Mouse (Mus musculus) adrenal gland, postnatal 4 days (tissue): ENCODE results near the gene Btbd9. TPM values are rescaled to one million over a fixed set of nuclear protein-coding genes. Genes with fewer than 3 reads are reported as not detected.

Experiments
- DNase-seq, 2 experiments: peaks; one replicate each; pipeline ENCODE4 v3.0.0; 2021 to 2022; ENCODE audit warnings: low spot score in 2 of 2, mixed read lengths in 2 of 2
- total RNA-seq, 2 experiments: library from RNA; stranded (reverse); gene quantifications; 2 replicates each; pipeline ENCODE4 v1.2.3; 2021

Btbd9 gene
- total RNA-seq, 2 experiments from 2014 or later = 40.4 to 41.5 TPM

DNA sequence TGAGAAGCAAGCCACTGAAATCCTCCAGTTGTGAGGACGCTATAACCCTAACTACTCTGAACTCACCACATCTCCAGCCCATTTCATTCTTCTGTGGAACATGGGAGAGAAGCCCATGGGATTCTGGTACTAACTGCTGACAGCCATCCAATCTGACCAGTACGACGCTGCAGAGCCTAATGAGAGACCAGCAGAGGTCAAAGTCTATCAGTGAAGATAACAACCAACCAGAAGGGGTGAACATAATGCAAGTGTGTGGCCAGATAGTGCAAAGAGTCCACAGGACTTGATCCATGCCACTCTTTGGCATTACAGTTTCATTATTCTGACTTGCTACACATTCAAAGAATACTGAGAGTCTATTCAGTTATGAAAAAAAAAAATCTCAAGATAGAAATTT, 160.6 kb downstream of the Btbd9 start:
- no peak for DNase-seq

DNA sequence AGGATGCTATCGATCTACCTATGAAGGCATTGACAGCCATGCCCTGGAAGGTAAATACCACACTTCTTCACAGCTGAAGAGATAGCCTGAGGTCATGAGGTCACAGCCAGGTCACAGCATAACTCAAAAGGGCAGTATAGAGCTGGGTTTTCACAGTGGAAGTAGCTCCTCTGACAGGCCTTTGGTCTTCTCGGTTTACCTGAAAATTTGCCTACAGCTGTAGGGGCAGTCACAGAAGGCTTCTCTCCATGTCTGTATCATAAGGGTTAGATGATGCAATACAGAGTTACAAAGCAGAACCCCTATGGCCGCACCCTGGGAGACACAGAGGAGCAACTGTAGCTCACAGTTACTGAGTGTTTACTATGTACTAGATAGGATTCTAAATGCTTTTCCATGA, 163.3 kb downstream of the Btbd9 start:
- no peak for DNase-seq

DNA sequence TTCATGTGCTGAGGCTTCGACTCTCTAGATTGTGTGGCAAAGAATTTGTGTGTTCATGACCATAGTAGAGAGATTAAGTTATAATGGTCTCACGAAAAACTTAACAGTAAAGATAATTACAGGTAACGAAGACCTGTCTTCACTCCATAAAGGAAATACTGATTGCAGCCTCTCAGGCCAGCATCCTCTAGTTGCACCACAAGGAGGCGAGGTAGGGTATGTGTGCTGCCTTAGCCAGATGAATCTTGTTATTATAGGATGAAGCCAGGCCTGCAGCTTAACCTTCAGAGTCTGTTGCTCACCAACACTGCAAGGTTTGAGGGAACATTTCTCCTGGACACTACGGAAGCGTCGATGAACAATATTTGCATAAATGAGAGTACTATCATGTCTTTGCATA, 170.3 kb downstream of the Btbd9 start:
- DNase-seq = no peak

DNA sequence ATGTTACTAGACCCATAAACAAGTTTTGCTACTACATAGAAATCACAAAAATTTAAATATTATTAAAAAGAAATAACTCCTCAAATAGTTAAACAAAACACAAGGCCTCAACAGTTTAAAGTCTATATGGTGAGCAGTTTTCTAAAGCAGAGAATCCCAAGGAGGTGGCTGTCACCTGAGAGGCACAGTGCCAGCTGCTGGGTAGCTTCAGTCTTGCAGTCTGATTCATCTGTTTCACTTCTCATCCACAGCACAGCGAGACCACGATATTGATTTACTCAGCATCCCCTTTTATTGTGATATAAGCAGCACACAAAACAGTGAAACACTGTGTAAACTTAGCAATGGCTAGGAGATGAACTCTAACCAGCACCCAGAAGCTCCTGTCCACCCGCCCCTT, 173.4 kb downstream of the Btbd9 start:
- no peak for DNase-seq

DNA sequence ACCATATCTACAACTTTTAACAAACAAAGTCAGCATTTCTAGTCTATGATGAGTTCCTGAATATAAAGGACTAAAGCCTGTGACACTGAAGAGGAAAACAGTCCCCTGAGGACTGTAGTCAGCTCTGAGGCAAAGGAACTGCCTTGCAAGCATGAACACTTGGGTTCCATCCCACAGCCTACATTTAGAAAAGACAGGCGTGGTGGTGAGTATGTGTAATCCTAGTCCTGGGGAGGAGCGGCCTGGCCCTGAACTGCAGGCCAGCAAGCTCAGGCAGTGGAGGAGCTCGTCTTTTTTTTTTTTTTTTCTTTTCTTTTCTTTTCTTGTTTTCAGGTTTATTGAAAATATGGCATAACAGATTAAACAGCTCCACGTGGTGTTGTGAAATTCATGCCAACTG, 181.0 kb downstream of the Btbd9 start:
- DNase-seq = no peak

DNA sequence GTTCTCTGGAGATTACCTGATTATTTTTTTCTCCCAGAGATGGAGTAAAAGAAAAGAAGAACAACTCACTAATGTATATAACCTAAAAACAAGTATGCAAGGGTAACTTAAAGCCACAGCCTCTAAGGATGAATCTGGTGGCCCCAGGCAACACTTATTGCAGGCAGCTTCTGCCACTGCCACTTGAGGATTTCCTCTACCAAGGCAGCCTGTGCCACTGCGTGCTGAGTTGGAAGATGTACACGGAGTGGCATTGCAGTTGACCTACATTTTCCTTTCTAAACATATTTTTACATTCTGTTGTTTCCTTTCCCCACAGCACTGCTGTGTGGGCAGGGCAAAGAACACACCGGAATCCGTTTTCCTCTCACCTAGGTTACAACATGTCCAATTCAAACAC, 184.3 kb downstream of the Btbd9 start:
- no peak for DNase-seq

DNA sequence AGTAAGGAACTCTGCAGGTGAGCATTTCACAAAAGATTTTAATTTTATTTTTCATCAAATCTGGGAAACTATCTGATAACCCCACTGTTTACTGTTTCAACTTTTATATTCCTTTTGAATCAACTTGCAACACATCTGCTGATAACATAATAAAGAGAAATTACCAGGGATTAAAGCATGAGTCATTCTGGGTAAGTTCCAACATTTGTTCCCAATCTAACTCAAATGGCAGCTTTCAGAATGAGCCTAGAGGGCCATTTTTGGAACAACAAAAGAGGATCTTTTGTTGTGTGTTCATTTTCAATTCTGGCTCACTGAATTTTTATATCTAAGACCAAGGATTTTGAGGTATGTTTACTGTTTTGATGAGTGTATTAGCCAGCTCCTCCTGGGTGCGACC, 185.1 kb downstream of the Btbd9 start:
- no peak for DNase-seq

DNA sequence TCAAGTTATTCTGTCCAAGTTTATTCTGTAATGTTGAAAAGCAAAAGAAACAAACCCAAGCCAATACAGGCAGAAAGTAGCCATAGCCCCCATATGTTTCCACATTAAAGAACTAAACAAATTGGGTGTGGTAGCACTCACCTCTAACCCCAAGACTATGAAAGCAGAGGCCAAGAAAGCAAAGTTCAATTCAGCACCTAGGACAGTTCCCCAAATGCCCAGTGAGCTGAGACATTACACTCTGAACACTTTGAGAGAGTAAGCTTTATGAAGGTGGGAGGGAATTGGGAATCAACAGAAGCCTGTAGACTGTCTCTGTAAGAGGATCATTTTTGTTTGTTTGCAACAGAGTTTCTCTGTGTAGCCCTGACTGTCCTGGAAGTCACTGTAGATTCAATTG, 186.6 kb downstream of the Btbd9 start:
- DNase-seq = no peak

DNA sequence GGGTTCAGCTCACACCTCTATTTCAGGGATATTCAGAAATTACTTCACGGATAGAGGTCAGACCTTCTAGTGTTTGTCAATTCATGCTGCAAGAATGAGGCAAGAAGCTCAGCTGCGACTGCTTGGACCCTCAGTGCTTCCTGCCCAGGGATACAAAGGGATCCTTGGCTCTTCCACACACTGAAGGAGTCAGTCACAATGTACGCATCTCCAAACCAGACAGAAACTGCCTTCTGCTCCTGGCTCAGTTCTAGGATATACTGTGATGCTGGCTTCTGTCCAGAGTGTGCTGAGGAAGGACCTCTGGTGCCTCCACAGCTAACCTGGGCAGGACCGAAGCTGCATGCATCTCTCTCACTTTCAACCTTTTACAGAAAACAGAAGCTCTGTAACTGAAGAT, 187.5 kb downstream of the Btbd9 start:
- DNase-seq = no peak

DNA sequence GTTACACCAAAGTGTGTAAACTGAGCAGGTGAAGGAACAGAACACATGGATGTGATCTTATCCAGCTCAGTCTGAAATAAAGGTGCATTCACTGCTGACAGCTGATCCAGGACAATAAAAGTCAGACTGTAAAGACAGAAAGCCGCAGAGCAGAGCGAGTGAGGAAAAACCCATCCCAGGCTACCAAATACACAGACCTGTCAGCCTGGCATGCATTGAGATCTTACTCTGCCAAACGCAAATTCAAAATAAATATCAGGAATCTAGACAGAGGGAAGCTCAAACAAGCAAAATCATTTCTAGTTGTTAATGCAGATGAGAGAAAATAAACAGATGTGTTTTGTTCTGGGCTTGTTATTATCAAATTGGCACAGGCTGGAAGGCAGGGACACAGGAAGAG, 187.9 kb downstream of the Btbd9 start:
- no peak for DNase-seq

DNA sequence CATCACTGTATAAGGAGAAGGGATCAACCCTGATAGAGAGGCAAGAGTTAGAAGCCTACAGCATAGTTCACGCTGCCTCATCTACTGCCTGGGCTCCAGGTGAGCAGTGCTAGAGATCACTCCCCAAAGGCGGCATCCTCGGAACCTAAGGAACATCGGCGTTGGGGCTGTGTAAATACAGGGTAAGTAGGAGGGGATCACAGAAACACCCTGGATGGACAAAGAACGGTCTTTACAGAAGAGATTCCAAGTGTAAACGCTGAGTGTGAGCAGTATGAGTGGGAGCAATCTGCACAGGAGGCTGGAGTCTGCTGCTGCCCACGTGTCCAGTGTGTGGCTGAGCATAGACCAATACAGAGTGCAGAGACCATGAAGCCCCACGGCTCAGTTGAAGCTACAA, 190.0 kb downstream of the Btbd9 start:
- DNase-seq = no peak

DNA sequence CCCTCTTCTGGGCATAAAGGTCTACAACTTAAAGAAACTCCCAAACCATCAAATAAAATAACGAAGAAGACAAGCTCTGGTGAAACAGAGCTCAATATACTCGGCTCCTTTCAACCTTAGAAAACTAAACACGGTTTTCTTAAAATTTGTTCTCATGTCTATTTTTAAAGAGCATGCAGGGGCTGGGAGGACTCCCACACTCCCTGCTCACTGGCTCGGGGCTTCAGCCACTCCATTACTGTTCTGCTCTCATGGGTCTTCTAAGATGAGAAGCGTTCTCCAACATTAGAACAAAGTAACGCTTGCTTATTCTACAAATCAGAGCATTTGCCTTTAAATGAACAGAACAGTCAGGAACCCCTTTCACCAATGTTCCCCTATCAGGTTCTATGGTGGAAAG, 192.6 kb downstream of the Btbd9 start:
- no peak for DNase-seq

DNA sequence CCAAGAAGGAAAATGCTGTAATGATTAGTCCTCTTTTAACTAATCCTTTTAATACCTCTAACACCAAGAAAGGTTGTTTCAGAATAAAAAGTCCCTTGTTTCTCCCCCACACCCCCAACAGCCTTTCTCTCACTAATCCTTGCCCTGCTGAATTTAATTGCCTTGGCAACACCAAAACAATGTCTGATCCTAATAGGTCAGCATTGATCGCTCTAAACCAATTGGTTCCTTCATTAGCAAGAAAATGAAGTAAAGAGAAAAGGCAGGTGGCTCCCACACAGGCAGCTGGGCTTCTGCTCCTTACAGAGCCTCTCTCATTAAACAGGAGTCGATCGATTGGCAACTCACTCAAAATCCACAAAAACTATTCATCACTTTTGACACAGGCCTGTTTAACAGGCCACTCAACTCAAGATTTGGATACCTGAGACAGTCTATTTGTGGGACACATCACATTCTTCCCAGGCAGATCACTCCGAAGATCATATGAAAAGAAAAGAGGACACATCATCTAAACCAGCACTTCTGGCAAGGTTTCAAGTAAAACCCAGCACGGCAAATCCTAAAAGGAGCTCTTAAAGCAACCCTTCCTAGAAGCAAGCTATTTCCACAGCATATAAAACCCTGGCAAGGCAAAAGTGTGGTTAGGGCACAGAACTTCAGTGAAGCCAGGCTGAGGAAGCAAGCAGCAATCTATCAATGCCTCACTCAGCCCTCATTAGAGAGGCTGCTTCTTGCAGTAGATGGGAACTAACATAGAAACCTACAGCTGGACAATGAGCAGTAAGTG, 197.9 kb downstream of the Btbd9 start:
- no peak for DNase-seq

DNA sequence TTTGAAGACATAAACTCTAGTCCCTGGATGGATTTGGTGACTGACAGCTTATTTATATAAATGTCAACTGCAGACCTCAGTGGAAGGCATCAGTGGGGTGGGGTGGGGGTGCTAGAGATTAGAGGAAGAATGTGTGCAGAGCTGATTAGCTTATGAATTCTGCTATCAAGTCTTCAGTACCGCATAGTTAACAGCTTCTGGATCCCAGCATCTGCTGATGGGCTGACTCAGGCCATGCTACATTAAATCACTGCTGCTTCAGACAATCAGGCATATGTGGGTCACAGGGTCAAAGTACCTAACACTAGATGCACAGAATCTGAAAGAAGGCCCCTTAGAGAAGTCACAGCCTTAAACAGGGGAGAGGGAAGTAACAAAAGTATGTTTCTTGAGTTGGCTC, 198.5 kb downstream of the Btbd9 start:
- DNase-seq = no peak

DNA sequence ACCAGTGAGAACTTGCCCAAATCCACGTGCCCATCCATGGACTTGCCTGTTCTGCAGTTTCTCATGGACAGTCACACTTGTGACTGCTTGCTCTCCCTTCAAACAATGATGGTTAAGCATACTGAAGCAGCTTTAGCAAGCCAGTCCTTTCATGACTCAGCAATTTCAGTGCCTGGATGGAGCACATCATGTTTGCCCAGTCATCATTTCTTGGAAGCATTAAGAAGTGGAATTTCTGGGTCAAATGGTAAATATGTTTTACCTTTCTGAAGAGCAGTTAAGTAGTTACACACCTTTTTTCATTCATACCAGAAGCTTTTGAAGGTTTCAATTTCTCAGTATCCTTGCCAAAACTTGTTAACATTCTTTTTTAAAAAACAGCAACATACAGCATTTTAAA, 201.2 kb downstream of the Btbd9 start:
- no peak for DNase-seq

DNA sequence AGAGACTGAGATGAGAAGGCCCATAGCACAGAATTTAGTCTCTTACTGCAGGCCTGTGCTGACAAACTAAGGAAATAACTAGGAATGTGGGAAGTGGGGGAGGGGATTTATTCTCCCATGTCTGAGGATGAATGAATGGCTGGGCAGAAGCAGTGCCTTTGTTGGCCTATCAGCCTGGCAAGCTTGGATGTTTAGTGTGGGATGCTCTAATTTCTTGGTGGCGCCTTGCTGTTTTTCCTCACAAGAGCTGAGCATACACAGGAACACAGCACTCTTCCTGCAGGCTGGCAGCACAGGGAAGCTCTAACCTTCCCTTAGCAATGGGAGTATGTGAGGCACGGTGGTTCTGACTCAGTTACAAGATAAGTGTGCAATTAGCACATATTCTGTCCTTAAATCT, 207.7 kb downstream of the Btbd9 start:
- no peak for DNase-seq

DNA sequence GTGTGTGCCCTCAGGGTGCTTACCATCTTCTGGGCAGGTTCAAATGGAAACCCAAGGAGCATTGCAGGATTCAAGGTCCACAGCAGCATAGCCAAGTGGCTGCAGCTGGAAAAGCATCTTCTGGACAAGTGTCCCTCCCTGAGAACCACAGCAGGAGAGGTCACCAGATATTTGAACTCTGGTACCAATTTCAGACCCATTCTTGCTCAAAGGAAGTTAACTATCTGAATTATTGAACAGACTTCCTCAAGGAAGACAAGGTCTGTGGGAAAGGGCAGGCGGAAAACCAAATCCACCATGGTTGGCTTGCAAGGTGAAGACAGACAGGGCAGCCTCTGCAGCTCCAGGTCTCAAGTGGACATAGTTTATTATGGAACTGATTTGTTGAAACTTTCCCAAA, 211.6 kb downstream of the Btbd9 start:
- DNase-seq = no peak

DNA sequence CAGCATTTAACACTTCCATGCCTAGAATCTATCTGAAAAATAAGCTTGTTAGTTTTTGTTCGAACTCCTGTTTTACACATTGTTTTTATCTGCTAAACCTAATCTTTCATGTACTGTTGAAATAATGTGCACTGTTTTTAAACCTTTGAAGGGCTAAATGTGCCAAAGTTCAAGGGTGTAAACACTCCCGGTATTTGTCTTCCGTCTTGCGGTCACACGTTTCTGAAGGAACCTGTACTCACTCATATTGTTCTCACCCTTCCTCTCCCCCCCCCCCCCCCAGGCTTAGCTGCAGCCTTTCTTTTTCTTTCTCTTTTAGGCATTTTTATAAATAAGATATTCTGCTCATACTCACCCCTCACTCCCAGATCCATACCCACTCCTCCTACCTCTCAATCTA, 212.9 kb downstream of the Btbd9 start:
- no peak for DNase-seq

DNA sequence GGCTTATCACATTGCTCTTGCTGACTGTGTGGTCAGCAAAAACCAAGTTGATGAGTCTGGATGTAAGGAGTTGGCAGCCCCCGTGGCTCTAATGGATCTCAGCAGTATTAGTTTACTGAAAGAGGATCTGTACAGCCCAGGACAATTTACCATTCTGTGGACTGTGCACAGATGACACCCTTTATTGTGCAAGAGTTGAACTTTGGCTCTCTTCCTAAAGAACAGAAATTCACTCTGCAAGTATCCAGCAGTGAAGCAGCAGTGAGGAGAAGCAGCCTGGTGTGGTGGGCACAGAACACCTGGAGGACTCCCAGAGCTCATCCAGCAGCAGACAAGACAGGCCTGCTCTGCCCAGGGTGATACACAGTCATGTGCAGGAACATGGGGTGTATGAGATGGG, 215.6 kb downstream of the Btbd9 start:
- no peak for DNase-seq

DNA sequence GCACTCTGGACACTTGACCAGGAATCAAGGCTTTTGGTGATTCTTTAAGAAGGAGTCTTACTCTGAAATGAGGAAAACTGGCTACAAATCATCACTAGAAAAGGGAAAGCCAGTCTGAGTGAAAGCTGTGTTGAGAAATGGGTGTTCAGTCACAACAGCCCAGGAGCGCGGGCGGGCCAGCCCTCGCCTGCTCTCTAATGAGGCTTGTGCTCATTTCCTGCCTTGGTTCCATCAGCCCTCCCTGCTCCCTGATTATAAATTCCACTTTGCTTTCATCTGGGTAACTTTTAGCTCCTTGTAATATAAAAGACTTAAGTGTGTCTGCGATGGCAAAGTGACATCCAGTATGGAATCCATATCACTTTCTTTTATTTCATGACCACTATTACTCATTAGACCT, 216.9 kb downstream of the Btbd9 start:
- no peak for DNase-seq

DNA sequence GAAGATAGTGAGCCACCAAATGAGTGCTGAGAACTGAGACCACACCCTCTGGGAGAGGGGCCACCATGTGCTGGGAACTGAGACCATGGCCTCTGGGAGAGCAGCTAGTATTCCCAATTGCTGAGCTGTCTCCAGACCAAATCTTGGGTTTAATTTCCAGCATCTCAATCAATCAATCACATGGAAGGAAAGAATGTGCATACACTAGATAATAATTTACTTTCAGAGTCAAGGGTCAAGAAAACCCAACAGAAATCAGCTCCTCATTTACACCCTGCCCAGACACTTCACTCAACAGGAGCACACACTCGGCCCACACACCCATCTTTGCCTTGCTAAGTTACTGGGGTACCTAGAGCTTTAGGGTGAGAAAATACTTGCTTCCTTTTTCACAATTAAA, 220.9 kb downstream of the Btbd9 start:
- DNase-seq = no peak

DNA sequence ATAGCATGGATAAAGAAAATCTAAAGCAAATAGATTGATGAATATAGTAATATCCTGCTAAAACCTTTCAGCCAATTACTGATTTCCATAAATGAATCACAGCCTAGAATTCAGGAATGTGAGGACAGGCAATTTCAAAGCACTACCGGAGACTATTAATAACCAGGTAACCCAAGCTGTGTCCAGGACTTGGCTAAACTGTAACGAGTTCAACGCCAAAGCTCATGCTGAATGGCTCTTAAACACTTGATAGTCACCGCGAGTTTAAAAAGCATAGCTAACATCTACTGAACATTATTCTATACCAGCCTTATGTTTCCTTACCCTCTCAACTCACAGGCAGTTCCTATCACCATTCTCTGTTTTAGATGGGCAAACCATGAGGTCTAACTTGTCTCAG, 221.9 kb downstream of the Btbd9 start:
- no peak for DNase-seq

DNA sequence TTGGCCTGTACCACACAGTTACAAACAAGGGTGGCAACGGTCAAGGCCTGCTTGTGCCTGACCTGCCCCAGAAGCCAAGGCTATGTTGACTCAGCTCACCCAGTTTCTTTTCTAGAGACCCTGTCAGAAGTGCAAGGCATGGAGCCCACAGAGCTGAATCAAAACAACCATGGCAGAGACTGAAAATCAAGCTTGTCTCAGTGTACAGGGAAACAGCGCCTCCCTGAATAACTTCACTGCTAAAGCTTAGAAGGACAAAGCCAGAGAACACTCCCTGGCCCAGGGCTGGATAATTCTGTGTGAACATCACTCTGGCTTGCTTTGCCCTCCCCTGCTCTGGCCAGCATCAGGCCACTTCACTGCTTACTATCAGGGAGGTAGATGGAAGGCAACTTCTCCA, 228.3 kb downstream of the Btbd9 start:
- DNase-seq = no peak

DNA sequence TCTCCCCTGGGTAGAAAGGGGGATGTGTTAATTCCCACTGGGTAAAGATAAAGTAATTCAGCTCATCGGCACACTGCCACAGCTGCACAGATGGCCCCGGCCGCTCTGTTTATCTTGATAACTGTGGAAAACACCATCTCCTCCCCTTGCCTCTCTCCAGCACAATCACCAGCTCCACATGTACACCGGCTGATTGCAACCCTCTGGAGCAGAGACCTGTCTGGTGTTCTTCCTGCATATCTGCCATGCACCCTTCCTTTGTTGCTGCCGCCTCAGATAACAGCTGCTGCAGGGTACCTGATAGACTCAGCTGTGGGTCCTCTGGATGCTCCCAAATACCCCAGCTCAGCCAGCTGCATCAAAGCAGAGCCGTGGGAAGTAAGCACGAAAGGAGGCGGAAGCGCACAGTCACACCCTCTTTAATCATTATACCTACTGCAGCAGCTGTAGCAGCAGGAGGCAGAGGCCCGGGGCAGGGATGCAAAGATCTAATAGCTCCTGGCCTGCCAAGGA, 229.1 kb downstream of the Btbd9 start:
- no peak for DNase-seq
